Mouse (Mus musculus) macrophage (primary cell): ENCODE measurements around the gene Sh3pxd2a. TPM values are rescaled to one million over a fixed set of nuclear protein-coding genes. Genes with fewer than 3 reads are reported as not detected.

Experiments
- H3K27ac ChIP-seq: fragments of 350-480 bp; formaldehyde crosslinking; 2 replicates; pipeline ENCODE4 v1.9.0; 2021
- H3K36me3 ChIP-seq: fragments of 350-480 bp; formaldehyde crosslinking; 2 replicates; pipeline ENCODE4 v1.9.0; 2021; ENCODE audit errors: inconsistent target
- H3K4me3 ChIP-seq: fragments of 350-480 bp; formaldehyde crosslinking; 2 replicates; pipeline ENCODE4 v1.9.0; 2021; ENCODE audit errors: inconsistent target
- H3K79me2 ChIP-seq: fragments of 350-480 bp; formaldehyde crosslinking; 2 replicates; pipeline ENCODE4 v1.9.0; 2021; ENCODE audit errors: inconsistent target
- WGBS: methylation state at CpG from one replicate; pipeline ENCODE4 v1.1.7; 2026; ENCODE audit warnings: inconsistent platforms; ENCODE audit not compliant: missing documents; 5-methylcytosine and 5-hydroxymethylcytosine counted together
- polyA plus RNA-seq: library from polyadenylated mRNA; stranded (reverse); fragments of 250-400 nt; gene quantifications from 3 replicates; pipeline ENCODE4 v1.2.4, GENCODE M21; 2018; ENCODE audit warnings: inconsistent platforms

Gene Sh3pxd2a
- polyA plus RNA-seq, 1 experiment from 2014 or later: 8.0 TPM

- no peak overlapping the region for H3K27ac ChIP-seq
- no peak overlapping the region for H3K4me3 ChIP-seq
- H3K79me2 ChIP-seq: no peaks in the 10 kb centered on the region
- 98% methylated on average over 16 of the region's 17 CpGs for WGBS
- no peaks in the 10 kb centered on the region for H3K36me3 ChIP-seq
Observed at GRCm38 (mm10) chr19:47334713-47335112, 129.5 kb downstream of the Sh3pxd2a start.

- Histone ChIP-seq H3K27ac (0 out of 2 replicates have a peak overlapping the region, but pooled peaks have one; percentile 0), H3K36me3 (no peaks in the 10 kb centered on the region), H3K4me3 (no peak overlapping the region), H3K79me2 (no peaks in the 10 kb centered on the region)
- 30% methylated on average over 10 of the region's 10 CpGs for WGBS
Observed at GRCm38 (mm10) chr19:47330743-47331227, 133.4 kb downstream of the Sh3pxd2a start.

GRCm38 (mm10) chr19:47329102-47329501 is 135.1 kb downstream of the Sh3pxd2a start:
- WGBS: 91% methylated on average over 1 of the region's 1 CpGs
- Histone ChIP-seq H3K79me2 (no peaks in the 10 kb centered on the region), H3K36me3 (no peaks in the 10 kb centered on the region), H3K4me3 (no peak overlapping the region), H3K27ac (no peak overlapping the region)

GRCm38 (mm10) chr19:47327896-47328882 is 136.0 kb downstream of the Sh3pxd2a start:
- no peaks in the 10 kb centered on the region for H3K79me2 ChIP-seq
- H3K4me3 ChIP-seq: no peak overlapping the region
- 82% methylated on average over 11 of the region's 11 CpGs for WGBS
- no peaks in the 10 kb centered on the region for H3K36me3 ChIP-seq
- H3K27ac ChIP-seq: no peak overlapping the region

GRCm38 (mm10) chr19:47325881-47326280 is 138.3 kb downstream of the Sh3pxd2a start:
- no peaks in the 10 kb centered on the region for H3K79me2 ChIP-seq
- no peaks in the 10 kb centered on the region for H3K36me3 ChIP-seq
- no peak overlapping the region for H3K27ac ChIP-seq
- no peak overlapping the region for H3K4me3 ChIP-seq
- WGBS: 69% methylated on average over 5 of the region's 5 CpGs

GRCm38 (mm10) chr19:47323096-47323849 is 140.9 kb downstream of the Sh3pxd2a start:
- Histone ChIP-seq H3K27ac (no peak overlapping the region), H3K36me3 (no peaks in the 10 kb centered on the region), H3K4me3 (no peak overlapping the region), H3K79me2 (no peaks in the 10 kb centered on the region)
- 92% methylated on average over 11 of the region's 11 CpGs for WGBS

- no peaks in the 10 kb centered on the region for H3K36me3 ChIP-seq
- H3K27ac ChIP-seq: no peak overlapping the region
- H3K4me3 ChIP-seq: no peak overlapping the region
- 92% methylated on average over 8 of the region's 8 CpGs for WGBS
- H3K79me2 ChIP-seq: no peaks in the 10 kb centered on the region
Observed at GRCm38 (mm10) chr19:47320331-47320668, 143.9 kb downstream of the Sh3pxd2a start.

GRCm38 (mm10) chr19:47319521-47320330 is 144.5 kb downstream of the Sh3pxd2a start:
- 95% methylated on average over 10 of the region's 10 CpGs for WGBS
- no peak overlapping the region for H3K27ac ChIP-seq
- no peaks in the 10 kb centered on the region for H3K79me2 ChIP-seq
- H3K4me3 ChIP-seq: no peak overlapping the region
- H3K36me3 ChIP-seq: no peaks in the 10 kb centered on the region

GRCm38 (mm10) chr19:47319061-47319460 is 145.1 kb downstream of the Sh3pxd2a start:
- WGBS: 93% methylated on average over 7 of the region's 8 CpGs
- H3K4me3 ChIP-seq: no peak overlapping the region
- H3K27ac ChIP-seq: no peak overlapping the region
- H3K79me2 ChIP-seq: no peaks in the 10 kb centered on the region
- no peaks in the 10 kb centered on the region for H3K36me3 ChIP-seq

GRCm38 (mm10) chr19:47317063-47317938 is 146.9 kb downstream of the Sh3pxd2a start:
- no peak overlapping the region for H3K27ac ChIP-seq
- no peaks in the 10 kb centered on the region for H3K36me3 ChIP-seq
- WGBS: 87% methylated on average over 15 of the region's 15 CpGs
- no peak overlapping the region for H3K4me3 ChIP-seq
- H3K79me2 ChIP-seq: no peaks in the 10 kb centered on the region

GRCm38 (mm10) chr19:47316288-47317062 is 147.7 kb downstream of the Sh3pxd2a start:
- 92% methylated on average over 19 of the region's 19 CpGs for WGBS
- Histone ChIP-seq H3K79me2 (no peaks in the 10 kb centered on the region), H3K4me3 (no peak overlapping the region)

GRCm38 (mm10) chr19:47315917-47316265 is 148.3 kb downstream of the Sh3pxd2a start:
- Histone ChIP-seq H3K79me2 (no peaks in the 10 kb centered on the region), H3K4me3 (no peak overlapping the region), H3K27ac (no peak overlapping the region), H3K36me3 (no peaks in the 10 kb centered on the region)
- 77% methylated on average over 1 of the region's 1 CpGs for WGBS

More at GRCm38 (mm10) chr19:47316288-47317062, 147.7 kb downstream of the Sh3pxd2a start:
- H3K27ac ChIP-seq: no peak overlapping the region
- H3K36me3 ChIP-seq: no peaks in the 10 kb centered on the region
